Comparison of ENCODE assay signal across 12 mouse cellular contexts in genomic region chr11:62607170-62607951, GRCm38 (mm10). TPM values are rescaled to one million over a fixed set of nuclear protein-coding genes. Genes with fewer than 3 reads are reported as not detected.
A peak's percentile ranks its signal among the peaks of the same experiment; 100 is the strongest.
DNase-seq lines count a peak whose midpoint lies in the region; ATAC-seq and TF ChIP-seq lines count a peak whose summit lies in the region.
"Had no signal": no experiment of that assay in that cellular context is flagged by ENCODE, and none has a peak within 500 bp of the region (broad histone marks: within the 10 kb centered on the region; RNA-seq: fewer than 3 reads in every experiment).

No protein-coding gene starts in this region.

- no peaks in the 10 kb centered on the region for H3K9me3 ChIP-seq in heart, embryonic 15.5 days (replicated peaks)
- no peaks in the 10 kb centered on the region for H3K9me3 ChIP-seq in midbrain, embryonic 12.5 days
- H3K9me3 ChIP-seq in midbrain, embryonic 16.5 days (replicated peaks; ENCODE audit: control insufficient read depth, low read length, poor library complexity, severe bottlenecking) = no peaks in the 10 kb centered on the region
- no peaks in the 10 kb centered on the region for H3K9me3 ChIP-seq in midbrain, postnatal 0 days (ENCODE audit: low read length)
- H3K9me3 ChIP-seq: G1E had no signal

- H3K27ac ChIP-seq in heart, embryonic 15.5 days = peak overlapping the region; percentile 11; the same call in 1 of the 2 replicates
- H3K27ac ChIP-seq in midbrain, embryonic 12.5 days (replicated peaks) = peak overlapping the region; percentile 54; the same call in 1 of the 2 replicates
- H3K27ac ChIP-seq in midbrain, embryonic 16.5 days (ENCODE audit: low read length) = no peak overlapping the region
- H3K27ac ChIP-seq in midbrain, postnatal 0 days (ENCODE audit: low read depth, low read length) = no peak overlapping the region; the same call in 1 of the 2 replicates
- H3K27ac ChIP-seq: kidney, postnatal 0 days; liver, embryonic 14.5 days had no signal

- H3K27me3 ChIP-seq in heart, embryonic 15.5 days = no peaks in the 10 kb centered on the region
- no peaks in the 10 kb centered on the region for H3K27me3 ChIP-seq in midbrain, embryonic 12.5 days
- no peaks in the 10 kb centered on the region for H3K27me3 ChIP-seq in midbrain, embryonic 16.5 days (ENCODE audit: control insufficient read depth, insufficient read depth, low read depth, low read length)
- H3K27me3 ChIP-seq in midbrain, postnatal 0 days (ENCODE audit: insufficient read depth, low read length) = no peaks in the 10 kb centered on the region

- H3K36me3 ChIP-seq in heart, embryonic 15.5 days = peaks cover 45% of the 10 kb centered on the region
- peaks cover 64% of the 10 kb centered on the region for H3K36me3 ChIP-seq in midbrain, embryonic 12.5 days
- peaks cover 18% of the 10 kb centered on the region for H3K36me3 ChIP-seq in midbrain, embryonic 16.5 days (ENCODE audit: control insufficient read depth, insufficient read depth, low read length)
- H3K36me3 ChIP-seq in midbrain, postnatal 0 days (ENCODE audit: insufficient read depth, low read length) = peaks cover 36% of the 10 kb centered on the region

- TF ChIP-seq CTCF in midbrain, postnatal 0 days (IDR thresholded peaks at IDR 0.05) = no peak

- H3K4me3 ChIP-seq in heart, embryonic 15.5 days = no peak overlapping the region
- no peak overlapping the region for H3K4me3 ChIP-seq in midbrain, embryonic 12.5 days
- H3K4me3 ChIP-seq in midbrain, embryonic 16.5 days (ENCODE audit: low read depth, low read length) = no peak overlapping the region
- no peak overlapping the region for H3K4me3 ChIP-seq in midbrain, postnatal 0 days (ENCODE audit: low read depth, low read length)

- H3K4me1 ChIP-seq in heart, embryonic 15.5 days (replicated peaks) = peaks cover 33% of the 10 kb centered on the region
- peaks cover 38% of the 10 kb centered on the region for H3K4me1 ChIP-seq in midbrain, embryonic 12.5 days
- peaks cover 37% of the 10 kb centered on the region for H3K4me1 ChIP-seq in midbrain, embryonic 16.5 days (ENCODE audit: control insufficient read depth, insufficient read depth, low read length)
- H3K4me1 ChIP-seq in midbrain, postnatal 0 days (ENCODE audit: insufficient read depth, low read length) = peaks cover 18% of the 10 kb centered on the region

- H3K4me2 ChIP-seq in heart, embryonic 15.5 days = no peak overlapping the region
- no peak overlapping the region for H3K4me2 ChIP-seq in midbrain, embryonic 12.5 days (replicated peaks)
- no peak overlapping the region for H3K4me2 ChIP-seq in midbrain, embryonic 16.5 days (ENCODE audit: low read length)
- no peak overlapping the region for H3K4me2 ChIP-seq in midbrain, postnatal 0 days (ENCODE audit: low read depth, low read length, poor library complexity, severe bottlenecking)

- WGBS in heart, embryonic 15.5 days = 58% methylated on average over 10 of the region's 10 CpGs
- 68% methylated on average over 10 of the region's 10 CpGs for whole genome bisulfite sequencing in midbrain, embryonic 12.5 days
- 59% methylated on average over 10 of the region's 10 CpGs for WGBS in midbrain, embryonic 16.5 days
- 62% methylated on average over 10 of the region's 10 CpGs for WGBS in midbrain, postnatal 0 days

- no peak for DNase-seq in heart, adult 9 months (ENCODE audit: low spot score in 2 of 2)
- DNase-seq in ZHBTc4 (ENCODE audit: low read depth, low spot score) = peak; percentile 76
- DNase-seq in midbrain, postnatal 0 days (ENCODE audit: low spot score) = no peak
- DNase-seq in thymus, postnatal 0 days (ENCODE audit: low spot score) = no peak
- DNase-seq: cerebellum, postnatal 36 days; gastrocnemius, postnatal 36 days had no signal

- no peak overlapping the region for H3K9ac ChIP-seq in heart, embryonic 15.5 days
- H3K9ac ChIP-seq in midbrain, embryonic 12.5 days (replicated peaks) = no peak overlapping the region
- H3K9ac ChIP-seq in midbrain, embryonic 16.5 days (ENCODE audit: low read depth, low read length) = no peak overlapping the region
- H3K9ac ChIP-seq in midbrain, postnatal 0 days (replicated peaks; ENCODE audit: low read length, poor library complexity, severe bottlenecking) = peak overlapping the region; percentile 39; the same call in 1 of the 2 replicates
- H3K9ac ChIP-seq: liver, embryonic 14.5 days had no signal

- ATAC-seq in heart, embryonic 15.5 days (replicated peaks; ENCODE audit: insufficient number of reproducible peaks, insufficient read depth, low FRiP score, low read depth) = no peak
- ATAC-seq in midbrain, embryonic 12.5 days (ENCODE audit: low FRiP score, low read depth) = no peak
- ATAC-seq in midbrain, embryonic 16.5 days = no peak
- ATAC-seq in midbrain, postnatal 0 days (ENCODE audit: low FRiP score) = no peak

RNA-seq across cellular contexts. Expression of gene Trpv2, which starts 33.1 kb away (rescaled TPM):
- polyA plus RNA-seq in heart, embryonic 15.5 days (2015; fragmentation: Nextera tagmentation; extraction: Ambion mirVana) = 4.2 and 6.4 TPM in 2 replicates
- polyA plus RNA-seq in midbrain, embryonic 12.5 days (2016; fragmentation: Nextera tagmentation; extraction: Ambion mirVana) = 10.9 and 12.7 TPM in 2 replicates
- 43.5 and 43.7 TPM in 2 replicates for polyA plus RNA-seq in midbrain, embryonic 16.5 days (2015; fragmentation: Nextera tagmentation; extraction: Ambion mirVana)
- total RNA-seq in midbrain, postnatal 0 days (2014; rRNA removed) = 55.4 and 62.0 TPM in 2 replicates
- 31.0 and 32.9 TPM in 2 replicates for polyA plus RNA-seq in midbrain, postnatal 0 days (2015; fragmentation: Nextera tagmentation; extraction: Ambion mirVana)
- polyA plus RNA-seq in thymus, postnatal 0 days (2015; fragmentation: Nextera tagmentation; extraction: Ambion mirVana) = 48.1 and 51.6 TPM in 2 replicates

RNA-seq across cellular contexts. Expression of gene Lrrc75a, which starts 41.0 kb away (rescaled TPM):
- polyA plus RNA-seq in heart, embryonic 15.5 days (2015; fragmentation: Nextera tagmentation; extraction: Ambion mirVana) = 14.6 and 18.5 TPM in 2 replicates
- polyA plus RNA-seq in midbrain, embryonic 12.5 days (2016; fragmentation: Nextera tagmentation; extraction: Ambion mirVana) = 12.8 and 16.6 TPM in 2 replicates
- 10.0 and 10.2 TPM in 2 replicates for polyA plus RNA-seq in midbrain, embryonic 16.5 days (2015; fragmentation: Nextera tagmentation; extraction: Ambion mirVana)
- total RNA-seq in midbrain, postnatal 0 days (2014; rRNA removed) = 23.3 and 25.9 TPM in 2 replicates
- 6.9 and 7.4 TPM in 2 replicates for polyA plus RNA-seq in midbrain, postnatal 0 days (2015; fragmentation: Nextera tagmentation; extraction: Ambion mirVana)
- polyA plus RNA-seq in thymus, postnatal 0 days (2015; fragmentation: Nextera tagmentation; extraction: Ambion mirVana) = 2.2 and 3.4 TPM in 2 replicates

RNA-seq across cellular contexts. Expression of gene Mmgt2, which starts 41.1 kb away (rescaled TPM):
- polyA plus RNA-seq in heart, embryonic 15.5 days (2015; fragmentation: Nextera tagmentation; extraction: Ambion mirVana) = 44.7 and 49.1 TPM in 2 replicates
- polyA plus RNA-seq in midbrain, embryonic 12.5 days (2016; fragmentation: Nextera tagmentation; extraction: Ambion mirVana) = 36.4 and 39.9 TPM in 2 replicates
- 20.4 and 20.6 TPM in 2 replicates for polyA plus RNA-seq in midbrain, embryonic 16.5 days (2015; fragmentation: Nextera tagmentation; extraction: Ambion mirVana)
- total RNA-seq in midbrain, postnatal 0 days (2014; rRNA removed) = 24.0 and 58.3 TPM in 2 replicates
- 22.7 and 23.4 TPM in 2 replicates for polyA plus RNA-seq in midbrain, postnatal 0 days (2015; fragmentation: Nextera tagmentation; extraction: Ambion mirVana)
- polyA plus RNA-seq in thymus, postnatal 0 days (2015; fragmentation: Nextera tagmentation; extraction: Ambion mirVana) = 54.3 and 63.7 TPM in 2 replicates

RNA-seq across cellular contexts. Expression of gene Ubb, which starts 56.4 kb away (rescaled TPM):
- 2,445 and 2,567 TPM in 2 replicates for polyA plus RNA-seq in heart, embryonic 15.5 days (2015; fragmentation: Nextera tagmentation; extraction: Ambion mirVana)
- polyA plus RNA-seq in midbrain, embryonic 12.5 days (2016; fragmentation: Nextera tagmentation; extraction: Ambion mirVana) = 3,778 and 3,810 TPM in 2 replicates
- polyA plus RNA-seq in midbrain, embryonic 16.5 days (2015; fragmentation: Nextera tagmentation; extraction: Ambion mirVana) = 4,809 and 4,815 TPM in 2 replicates
- 1,443 and 2,095 TPM in 2 replicates for total RNA-seq in midbrain, postnatal 0 days (2014; rRNA removed)
- 4,479 and 4,841 TPM in 2 replicates for polyA plus RNA-seq in midbrain, postnatal 0 days (2015; fragmentation: Nextera tagmentation; extraction: Ambion mirVana)
- 3,204 and 3,318 TPM in 2 replicates for polyA plus RNA-seq in thymus, postnatal 0 days (2015; fragmentation: Nextera tagmentation; extraction: Ambion mirVana)

Comparison
In these comparisons a context has a peak if more than half of its experiments do, and no peak if none do; other contexts are left out.
1. H3K27ac ChIP-seq: peak in heart, embryonic 15.5 days (single experiment) and midbrain, embryonic 12.5 days (single experiment); none in midbrain, embryonic 16.5 days (single experiment) and midbrain, postnatal 0 days (single experiment).